Mouse (Mus musculus) c-Kit-negative CD71-positive TER-119-positive erythroid progenitor cells, embryonic 14.5 days (primary cell): ENCODE results near the gene Tmem37.
A peak's percentile ranks its signal among the peaks of the same experiment; 100 is the strongest.

Experiments
- DNase-seq: peaks from one replicate; pipeline ENCODE4 v3.0.0-alpha.2; 2013; ENCODE audit warnings: low read depth, low spot score

Tmem37 gene

GRCm38 (mm10) chr1:120073519-120074306, at the start of gene Tmem37:
TSS of gene Tmem37 (minus strand) at chr1:120074074.
- no peak for DNase-seq

- no peak for DNase-seq
Observed at GRCm38 (mm10) chr1:120122634-120123383, 48.9 kb upstream of the Tmem37 start.

GRCm38 (mm10) chr1:120121930-120122530, 48.2 kb upstream of the Tmem37 start:
- DNase-seq: no peak

- DNase-seq: peak; percentile 93
Observed at GRCm38 (mm10) chr1:120120969-120121811, 47.3 kb upstream of the Tmem37 start, which contains the start of the genes Dbi and 3110009E18Rik. TSS of gene Dbi (minus strand) at chr1:120121078. TSS of gene 3110009E18Rik (plus strand) at chr1:120121187.

DNA sequence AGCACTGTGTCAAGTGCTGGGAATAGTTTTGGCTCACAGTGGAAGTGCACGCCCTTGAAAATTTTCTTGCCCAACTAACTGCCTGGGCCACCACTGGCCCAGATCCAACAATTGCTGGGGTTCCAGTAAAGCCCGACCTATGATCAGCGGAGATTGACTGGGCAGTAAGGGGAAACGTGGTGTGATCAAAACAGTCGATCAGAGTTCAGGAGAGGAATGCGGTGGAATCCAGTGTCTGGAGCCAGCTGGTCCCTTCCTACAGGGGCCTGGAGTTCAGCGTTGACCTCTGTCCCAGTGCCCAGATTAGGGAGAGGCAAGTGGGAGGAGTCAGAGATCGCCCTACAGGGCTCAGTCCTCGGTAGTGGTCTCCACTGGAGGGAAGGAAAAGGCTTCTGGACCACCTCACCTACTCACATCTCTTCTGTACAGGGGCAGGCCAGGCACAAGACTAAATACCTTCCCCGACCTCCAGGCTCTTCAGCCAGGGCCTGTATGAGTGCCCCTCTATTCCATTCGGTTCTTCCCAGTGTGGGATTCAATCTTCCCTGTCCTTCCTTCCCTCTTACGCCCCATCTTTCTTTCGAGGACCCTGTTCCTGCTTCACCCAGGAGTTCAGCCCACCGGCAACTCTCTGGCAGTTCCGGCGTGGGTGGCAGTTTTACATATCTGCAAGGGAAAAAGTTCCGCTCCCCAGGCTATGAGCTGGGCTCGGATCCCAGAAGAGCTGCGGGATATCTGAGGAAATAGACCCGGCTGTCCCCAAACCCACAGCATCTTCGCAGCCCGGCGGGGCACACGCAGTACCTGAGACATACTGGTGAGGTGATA, 46.5 kb upstream of the Tmem37 start:
- DNase-seq: no peak

DNA sequence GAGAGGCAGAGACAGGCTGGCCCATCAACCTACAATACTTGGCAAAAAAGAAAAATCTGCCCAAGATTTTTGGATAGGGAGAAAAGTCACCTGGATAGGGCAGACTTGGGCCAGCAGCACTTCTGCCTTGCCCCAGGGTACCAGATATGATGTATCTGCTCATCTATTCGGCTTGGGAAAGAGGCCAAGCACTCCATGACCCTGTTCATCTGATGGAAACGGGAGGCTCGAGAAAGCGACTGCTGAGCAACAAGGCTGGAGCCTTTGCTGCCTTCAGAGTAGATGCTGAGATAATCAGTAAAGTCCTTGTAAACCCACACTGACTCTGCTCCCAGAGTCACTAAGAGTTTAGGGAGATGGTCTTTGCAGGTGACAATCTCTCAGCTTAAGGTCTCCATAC, 45.5 kb upstream of the Tmem37 start:
- DNase-seq: no peak

GRCm38 (mm10) chr1:120118854-120119253, 45.0 kb upstream of the Tmem37 start:
- DNase-seq: no peak

DNA sequence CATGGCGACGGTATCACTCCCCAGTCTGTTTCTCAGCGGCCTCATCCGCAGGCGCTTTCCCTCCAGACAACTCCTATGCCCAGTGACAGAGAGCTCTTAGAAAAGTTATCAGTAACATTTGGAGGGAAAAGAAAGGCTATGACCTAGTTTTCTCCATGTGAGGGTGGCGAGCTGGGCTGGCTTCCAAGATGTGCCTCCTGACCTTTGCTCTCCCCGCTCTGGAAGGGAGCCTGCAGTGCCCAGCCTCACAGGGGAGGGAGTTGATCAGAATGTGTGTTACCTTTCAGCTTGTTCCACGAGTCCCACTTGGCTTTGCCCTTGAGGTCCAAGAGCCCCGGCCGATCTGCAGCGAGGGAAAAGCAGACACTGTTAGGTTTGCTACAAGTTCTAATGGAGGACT, 42.2 kb upstream of the Tmem37 start:
- DNase-seq: no peak

GRCm38 (mm10) chr1:120115671-120116081, 41.8 kb upstream of the Tmem37 start:
- DNase-seq: no peak

DNA sequence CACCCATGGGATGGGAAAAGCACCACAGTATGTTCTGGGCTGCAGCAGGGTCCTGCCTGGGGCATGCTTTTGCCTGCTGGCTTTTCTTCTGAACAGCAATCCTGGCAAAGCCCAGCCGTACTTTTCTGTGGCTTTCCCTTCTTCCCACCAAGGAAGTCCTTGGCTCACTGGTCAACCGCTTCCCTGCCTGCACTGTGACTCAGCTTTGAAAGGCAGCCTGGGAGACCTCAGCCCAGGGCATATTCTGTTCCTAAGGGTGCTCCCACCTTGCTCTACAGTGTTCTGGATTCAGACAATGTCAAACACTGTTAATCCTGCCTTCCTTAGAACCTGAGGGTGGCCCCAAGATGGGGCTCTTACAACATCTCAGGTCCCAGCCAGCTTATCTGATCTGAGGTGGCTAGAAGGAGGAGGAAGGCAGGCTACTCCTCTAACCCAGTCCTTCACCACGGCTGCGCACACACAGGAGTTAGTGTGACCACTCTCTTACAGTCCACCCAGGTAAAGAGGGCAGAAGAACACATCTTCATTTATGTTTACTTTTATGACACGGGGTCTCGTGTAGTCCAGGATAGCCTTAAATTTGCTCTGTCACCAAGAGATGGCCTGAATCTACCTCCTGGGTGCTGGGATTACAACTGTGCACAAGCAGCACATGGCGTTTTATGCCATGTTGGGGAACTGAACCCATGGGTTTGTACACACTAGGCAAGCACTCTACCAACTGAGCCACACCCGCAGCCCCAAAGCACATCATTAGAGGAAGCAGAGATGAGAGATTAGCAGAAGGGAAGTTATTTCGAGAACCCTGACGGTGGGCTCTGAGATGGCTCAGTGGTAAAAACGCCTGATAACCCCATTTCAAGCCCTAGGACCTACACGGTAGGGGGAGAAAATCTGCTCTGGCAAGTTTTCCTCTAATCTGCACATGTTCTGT, 38.6 kb upstream of the Tmem37 start:
- DNase-seq: no peak

DNA sequence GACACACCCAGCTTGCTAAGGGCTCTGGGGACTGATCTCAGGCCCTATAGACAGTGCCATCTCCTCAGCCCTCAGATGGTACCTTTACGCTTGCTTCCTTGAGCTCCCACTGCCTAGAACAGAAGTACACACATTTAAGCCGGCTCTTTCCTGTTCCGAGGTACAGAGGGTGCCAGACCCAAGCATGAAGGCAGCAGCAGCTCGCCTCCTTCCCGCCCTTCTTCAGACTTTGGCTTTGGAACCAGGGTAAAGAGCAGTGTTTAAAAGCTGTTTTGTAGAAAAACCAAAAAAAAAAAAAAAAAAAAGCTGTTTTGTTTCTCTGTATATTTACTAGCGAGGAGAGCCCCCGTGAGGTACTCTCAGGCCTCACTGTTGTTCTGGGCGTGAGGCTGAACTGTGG, 37.9 kb upstream of the Tmem37 start:
- no peak for DNase-seq

DNA sequence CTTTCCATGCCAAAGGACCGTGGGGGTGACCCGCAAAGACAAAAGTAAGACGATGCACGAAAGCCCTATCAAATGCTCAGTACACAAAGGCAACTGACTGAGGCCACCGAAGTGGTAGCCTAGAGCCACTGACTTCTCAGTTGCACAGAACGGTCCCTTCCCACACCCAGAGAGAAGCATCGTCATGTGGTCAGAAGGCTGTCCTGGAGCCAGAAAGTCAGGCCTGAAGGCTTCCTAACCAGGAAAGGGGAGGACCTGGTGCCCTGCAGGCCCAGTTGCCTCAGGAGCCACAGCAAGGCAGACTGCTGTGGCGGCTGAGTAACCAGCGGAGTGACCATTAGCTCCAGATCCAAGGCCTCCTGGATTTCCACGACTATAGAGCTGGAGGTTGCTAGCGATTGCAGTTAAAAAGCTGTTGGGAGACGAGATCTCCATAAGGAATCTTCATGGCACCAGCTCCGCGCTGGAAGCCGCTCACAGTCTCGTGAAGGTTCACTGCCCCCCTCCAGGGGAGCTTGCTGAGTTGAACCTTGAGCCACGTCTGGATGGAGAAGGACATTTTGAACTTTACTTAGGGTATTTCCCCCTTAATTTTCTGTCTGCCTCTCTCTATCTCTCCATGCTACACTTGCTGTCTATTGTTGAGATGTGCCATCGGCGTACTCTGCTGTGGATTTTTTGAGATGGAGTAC, 36.0 kb upstream of the Tmem37 start:
- no peak for DNase-seq

GRCm38 (mm10) chr1:120105556-120105959, 31.7 kb upstream of the Tmem37 start:
- DNase-seq: no peak

DNA sequence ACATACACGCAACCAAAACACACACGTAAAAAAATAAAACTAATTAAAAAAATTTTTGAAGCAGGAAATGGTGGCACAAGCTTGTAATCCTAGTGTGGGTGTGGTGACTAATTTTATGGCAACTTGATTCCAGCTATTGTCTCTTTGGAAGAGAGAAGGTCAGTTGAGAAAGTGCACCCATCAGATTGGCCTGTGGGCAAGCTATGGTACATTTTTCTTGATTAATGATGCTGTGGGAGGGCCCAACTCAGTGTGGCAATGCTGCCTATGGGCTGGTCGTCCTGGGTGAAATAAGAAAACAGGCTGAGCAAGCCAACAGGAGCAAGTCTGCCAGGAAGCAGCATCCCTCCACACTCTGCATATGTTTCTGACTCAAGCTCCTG, 27.3 kb upstream of the Tmem37 start:
- no peak for DNase-seq

- no peak for DNase-seq
Observed at GRCm38 (mm10) chr1:120100456-120101226, 26.8 kb upstream of the Tmem37 start.

GRCm38 (mm10) chr1:120099483-120099882, 25.6 kb upstream of the Tmem37 start:
- no peak for DNase-seq

GRCm38 (mm10) chr1:120098327-120098726, 24.5 kb upstream of the Tmem37 start:
- no peak for DNase-seq

GRCm38 (mm10) chr1:120094920-120095319, 21.0 kb upstream of the Tmem37 start:
- no peak for DNase-seq
